In the genomic region with DNA sequence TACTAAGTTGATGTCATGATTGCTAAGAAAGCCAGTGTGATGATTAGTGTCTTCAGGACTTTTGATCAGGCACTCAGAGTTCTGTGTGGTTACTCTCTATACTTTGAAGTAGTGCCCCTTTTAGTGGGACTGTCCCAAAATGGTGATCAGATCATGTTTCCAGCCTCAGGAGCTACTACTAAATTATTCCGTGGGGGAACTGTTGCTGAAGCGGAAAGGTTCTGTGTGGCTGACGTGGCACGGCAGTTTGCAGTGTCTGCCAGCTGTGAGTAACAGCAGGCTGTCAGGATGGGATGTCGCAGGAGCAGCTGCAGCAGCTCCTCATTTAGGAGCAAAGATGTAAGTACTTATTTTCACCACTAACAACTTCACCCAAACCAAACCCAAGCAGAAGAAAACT, we compare ENCODE assay signal across 9 mouse cellular contexts. TPM values are rescaled to one million over a fixed set of nuclear protein-coding genes. Genes with fewer than 3 reads are reported as not detected.
DNase-seq lines count a peak whose midpoint lies in the region; ATAC-seq and TF ChIP-seq lines count a peak whose summit lies in the region.
"Had no signal": no experiment of that assay in that cellular context is flagged by ENCODE, and none has a peak within 500 bp of the region (broad histone marks: within the 10 kb centered on the region; RNA-seq: fewer than 3 reads in every experiment).

A gene (plus strand): TSS at position 207 of the 400 bp plus-strand sequence.

- H3K4me1 ChIP-seq in midbrain, embryonic 14.5 days (ENCODE audit: control insufficient read depth, insufficient read depth, low read length): 0 out of 2 replicates have a peak, but pooled peaks cover 3% of the 10 kb centered on the region
- H3K4me1 ChIP-seq in midbrain, embryonic 16.5 days (ENCODE audit: control insufficient read depth, insufficient read depth, low read length): peaks cover 3% of the 10 kb centered on the region; the same call in 1 of the 2 replicates
- peaks cover 18% of the 10 kb centered on the region for H3K4me1 ChIP-seq in embryonic facial prominence, embryonic 10.5 days
- H3K4me1 ChIP-seq in lung, postnatal 0 days (ENCODE audit: insufficient read depth, low read depth, low read length): no peaks in the 10 kb centered on the region

- intact Hi-C loops in heart, postnatal 14 days (cut with DNase I): no loop called here

- H3K9ac ChIP-seq in midbrain, embryonic 14.5 days (replicated peaks; ENCODE audit: low read length): no peak within 1 kb of the TSS
- H3K9ac ChIP-seq in midbrain, embryonic 16.5 days (ENCODE audit: low read depth, low read length): no peak within 1 kb of the TSS
- H3K9ac ChIP-seq in lung, postnatal 0 days (replicated peaks; ENCODE audit: low read depth): no peak within 1 kb of the TSS
- H3K9ac ChIP-seq: midbrain, embryonic 12.5 days had no signal

- DNase-seq in midbrain, embryonic 14.5 days: peak; percentile 40
- DNase-seq in embryonic facial prominence, embryonic 10.5 days (ENCODE audit: low spot score): peak; percentile 53
- DNase-seq in heart, postnatal 14 days: peak; percentile 60 to 68
- DNase-seq in lung, postnatal 0 days (ENCODE audit: low spot score): peak; percentile 62
- no peak for DNase-seq in T-cell, adult 2 months (ENCODE audit: low spot score)
- no peak for DNase-seq in cerebellum, adult 11 months
- no peak for DNase-seq in cerebellum, adult 18-20 months

- H3K4me3 ChIP-seq in midbrain, embryonic 14.5 days (replicated peaks; ENCODE audit: low read depth, low read length): no peak within 1 kb of the TSS
- no peak within 1 kb of the TSS for H3K4me3 ChIP-seq in midbrain, embryonic 16.5 days (ENCODE audit: low read depth, low read length)
- H3K4me3 ChIP-seq in embryonic facial prominence, embryonic 10.5 days: no peak within 1 kb of the TSS
- no peak within 1 kb of the TSS for H3K4me3 ChIP-seq in lung, postnatal 0 days (ENCODE audit: low read depth, low read length)
- H3K4me3 ChIP-seq: midbrain, embryonic 12.5 days had no signal

- H3K9me3 ChIP-seq in midbrain, embryonic 14.5 days (ENCODE audit: control insufficient read depth, low read length): no peaks in the 10 kb centered on the region
- no peaks in the 10 kb centered on the region for H3K9me3 ChIP-seq in midbrain, embryonic 16.5 days (replicated peaks; ENCODE audit: control insufficient read depth, low read length, poor library complexity, severe bottlenecking)
- H3K9me3 ChIP-seq in embryonic facial prominence, embryonic 10.5 days: no peaks in the 10 kb centered on the region
- no peaks in the 10 kb centered on the region for H3K9me3 ChIP-seq in lung, postnatal 0 days (ENCODE audit: low read length)
- H3K9me3 ChIP-seq: midbrain, embryonic 12.5 days had no signal

- H3K27ac ChIP-seq in midbrain, embryonic 14.5 days (replicated peaks; ENCODE audit: low read depth, low read length): no peak within 1 kb of the TSS
- no peak within 1 kb of the TSS for H3K27ac ChIP-seq in midbrain, embryonic 16.5 days (ENCODE audit: low read length)
- 0 out of 2 replicates have a peak within 1 kb of the TSS, but pooled peaks have one; percentile 6 for H3K27ac ChIP-seq in embryonic facial prominence, embryonic 10.5 days (replicated peaks)
- no peak within 1 kb of the TSS for H3K27ac ChIP-seq in lung, postnatal 0 days (ENCODE audit: low read length)
- H3K27ac ChIP-seq: midbrain, embryonic 12.5 days had no signal

- TF ChIP-seq EP300 in lung, postnatal 0 days (IDR thresholded peaks at IDR 0.05): no peak

- H3K27me3 ChIP-seq in midbrain, embryonic 14.5 days (ENCODE audit: control insufficient read depth, insufficient read depth, low read length): no peaks in the 10 kb centered on the region
- no peaks in the 10 kb centered on the region for H3K27me3 ChIP-seq in midbrain, embryonic 16.5 days (ENCODE audit: control insufficient read depth, insufficient read depth, low read depth, low read length)
- H3K27me3 ChIP-seq in embryonic facial prominence, embryonic 10.5 days (replicated peaks; ENCODE audit: low read depth, poor library complexity, severe bottlenecking): no peaks in the 10 kb centered on the region; the same call in 1 of the 2 replicates
- H3K27me3 ChIP-seq in lung, postnatal 0 days (replicated peaks; ENCODE audit: insufficient read depth, low read length): no peaks in the 10 kb centered on the region
- H3K27me3 ChIP-seq: midbrain, embryonic 12.5 days had no signal

- TF ChIP-seq CTCF in lung, postnatal 0 days (IDR thresholded peaks at IDR 0.05): no peak

- WGBS in midbrain, embryonic 14.5 days: 28% methylated on average over 5 of the region's 5 CpGs
- 25% methylated on average over 5 of the region's 5 CpGs for WGBS in midbrain, embryonic 16.5 days
- WGBS in embryonic facial prominence, embryonic 10.5 days: 29% methylated on average over 5 of the region's 5 CpGs
- 34% methylated on average over 5 of the region's 5 CpGs for WGBS in lung, postnatal 0 days

- H3K4me2 ChIP-seq in midbrain, embryonic 14.5 days (ENCODE audit: low read length): no peak within 1 kb of the TSS
- no peak within 1 kb of the TSS for H3K4me2 ChIP-seq in midbrain, embryonic 16.5 days (ENCODE audit: low read length)
- H3K4me2 ChIP-seq in lung, postnatal 0 days (replicated peaks; ENCODE audit: low read depth, low read length): no peak within 1 kb of the TSS
- H3K4me2 ChIP-seq: midbrain, embryonic 12.5 days had no signal

- no peaks in the 10 kb centered on the region for H3K36me3 ChIP-seq in midbrain, embryonic 14.5 days (ENCODE audit: control insufficient read depth, insufficient read depth, low read length)
- H3K36me3 ChIP-seq in midbrain, embryonic 16.5 days (ENCODE audit: control insufficient read depth, insufficient read depth, low read length): no peaks in the 10 kb centered on the region
- H3K36me3 ChIP-seq in embryonic facial prominence, embryonic 10.5 days (replicated peaks): no peaks in the 10 kb centered on the region
- no peaks in the 10 kb centered on the region; the same call in 1 of the 2 replicates for H3K36me3 ChIP-seq in lung, postnatal 0 days (ENCODE audit: insufficient read depth, low read length)
- H3K36me3 ChIP-seq: midbrain, embryonic 12.5 days had no signal

- no peak for ATAC-seq in midbrain, embryonic 14.5 days (ENCODE audit: low FRiP score, low TSS enrichment)
- ATAC-seq in midbrain, embryonic 16.5 days: no peak
- ATAC-seq in lung, postnatal 0 days: peak; percentile 48

RNA-seq across cellular contexts. Expression of the gene that starts here (rescaled TPM):
- polyA plus RNA-seq in midbrain, embryonic 14.5 days (2014; fragmentation: Nextera tagmentation; extraction: Ambion mirVana): 0.20 and 0.34 TPM in 2 replicates
- polyA plus RNA-seq in midbrain, embryonic 16.5 days (2015; fragmentation: Nextera tagmentation; extraction: Ambion mirVana): 0.32 and 0.36 TPM in 2 replicates
- 0.67 and 0.82 TPM in 2 replicates for polyA plus RNA-seq in embryonic facial prominence, embryonic 10.5 days (2016; fragmentation: Nextera tagmentation; extraction: Ambion mirVana)
- 1 to 10 TPM; 1.1 to 1.5 TPM for total RNA-seq in heart, postnatal 14 days (2021)
- 0.87 and 1.2 TPM in 2 replicates for polyA plus RNA-seq in lung, postnatal 0 days (2015; fragmentation: Nextera tagmentation; extraction: Ambion mirVana)

Comparison
In these comparisons a context has a peak if more than half of its experiments do, and no peak if none do; other contexts are left out.
1. Peak in DNase-seq in midbrain, embryonic 14.5 days; RNA of the gene not detected or under 1 TPM.
2. Peak in DNase-seq and H3K27ac ChIP-seq in embryonic facial prominence, embryonic 10.5 days; RNA of the gene not detected or under 1 TPM.
3. DNase-seq: peak in heart, postnatal 14 days (2 of 2) and lung, postnatal 0 days (single experiment); none in T-cell, adult 2 months (single experiment), cerebellum, adult 11 months (single experiment) and cerebellum, adult 18-20 months (0 of 2).